Mouse (Mus musculus) E14TG2a.4 (cell line): ENCODE measurements around the gene Igfals.

Experiments
- H3K27me3 ChIP-seq: 2 replicates; pipeline ENCODE4 v1.6.1; 2014; ENCODE audit warnings: low read length, control low read depth; ENCODE audit not compliant: insufficient read depth
- H3K36me3 ChIP-seq: 2 replicates; pipeline ENCODE4 v1.6.1; 2014; ENCODE audit warnings: low read length, control low read depth; ENCODE audit not compliant: insufficient read depth
- H3K4me1 ChIP-seq: replicated peaks from 2 replicates; pipeline ENCODE4 v1.6.1; 2014; ENCODE audit warnings: low read depth, low read length, control low read depth
- H3K4me3 ChIP-seq: replicated peaks from 2 replicates; pipeline ENCODE4 v1.5.1; 2014; ENCODE audit warnings: mild to moderate bottlenecking, low read length
- H3K9me3 ChIP-seq: 2 replicates; pipeline ENCODE4 v1.6.1; 2014; ENCODE audit warnings: low read length, control low read depth
- CTCF ChIP-seq: conservative IDR thresholded peaks from 2 replicates; pipeline ENCODE4 v1.5.1; 2014; ENCODE audit warnings: low read length
- NANOG ChIP-seq: IDR thresholded peaks from 2 replicates; pipeline ENCODE4 v1.6.1; 2014; ENCODE audit warnings: borderline replicate concordance, low read length, mixed read lengths
- POU5F1 ChIP-seq: IDR thresholded peaks from 2 replicates; pipeline ENCODE4 v1.6.1; 2014; ENCODE audit warnings: low read length, borderline replicate concordance

Gene Igfals

DNA sequence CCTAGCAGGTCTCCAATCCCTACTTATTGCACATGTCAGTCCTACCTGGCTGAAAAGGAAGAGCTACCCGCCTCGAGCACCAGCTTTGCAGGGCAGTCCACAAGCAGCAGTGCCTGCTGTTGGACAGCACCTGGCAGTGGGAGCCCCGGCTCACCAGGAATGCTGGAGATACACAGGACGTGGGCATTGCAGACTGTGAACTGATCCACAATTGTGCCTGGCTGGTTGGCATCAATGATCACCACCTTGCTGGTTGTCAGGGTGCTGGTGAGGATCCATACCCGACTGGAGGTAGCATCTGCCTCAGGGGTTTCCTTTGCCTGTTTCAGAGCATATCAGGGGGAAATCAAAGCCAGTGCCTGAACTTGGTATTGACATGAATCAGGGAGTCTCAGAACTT, 36.3 kb downstream of the Igfals start:
- Histone ChIP-seq H3K36me3 (peaks cover 99% of the 10 kb centered on the region), H3K9me3 (no peaks in the 10 kb centered on the region), H3K27me3 (no peaks in the 10 kb centered on the region), H3K4me3 (no peak overlapping the region), H3K4me1 (peaks cover 39% of the 10 kb centered on the region)
- TF ChIP-seq NANOG (no peak), CTCF (no peak), POU5F1 (no peak)

DNA sequence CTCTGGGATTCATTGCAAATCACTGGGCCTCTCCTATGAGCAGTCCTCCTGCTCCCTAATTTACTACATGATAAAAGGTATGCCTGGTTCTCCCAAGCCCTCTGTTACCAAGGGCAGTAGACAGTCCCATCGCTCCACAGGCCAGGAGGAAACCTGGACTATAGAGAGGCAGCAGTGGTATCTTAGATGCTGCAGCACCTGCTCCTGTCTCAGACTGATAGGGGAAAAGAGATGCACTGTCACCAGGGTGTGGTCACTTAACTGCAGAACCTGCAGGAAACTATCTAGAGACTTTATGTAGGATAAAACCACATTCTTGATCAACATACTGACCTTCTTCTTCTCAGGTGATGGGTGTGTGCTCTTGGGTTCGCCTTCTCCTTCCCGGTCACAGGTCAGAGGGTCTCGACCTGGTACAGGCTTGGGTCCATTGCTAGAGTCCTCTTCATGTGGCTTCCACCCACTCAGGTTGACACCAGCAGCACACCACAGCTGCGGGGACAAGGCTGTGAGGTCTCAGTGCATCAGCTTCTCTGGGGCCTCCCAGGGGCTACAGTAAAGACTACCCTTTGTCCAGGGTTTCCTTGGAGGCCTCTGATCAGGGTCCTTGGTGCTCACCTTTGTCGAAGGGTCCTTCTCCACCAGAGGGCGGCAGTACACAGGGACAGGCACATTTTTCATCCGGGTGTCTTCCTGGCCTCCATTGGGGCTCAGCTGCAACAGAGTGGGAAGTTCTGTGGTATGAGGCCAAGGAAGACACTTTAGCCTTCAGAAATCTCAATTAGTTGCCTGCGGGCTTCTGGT, 37.1 kb downstream of the Igfals start:
- Histone ChIP-seq H3K4me1 (peaks cover 31% of the 10 kb centered on the region), H3K36me3 (peaks cover 99% of the 10 kb centered on the region), H3K27me3 (no peaks in the 10 kb centered on the region), H3K9me3 (no peaks in the 10 kb centered on the region), H3K4me3 (no peak overlapping the region)
- TF ChIP-seq CTCF (peak; percentile 73), POU5F1 (no peak)

DNA sequence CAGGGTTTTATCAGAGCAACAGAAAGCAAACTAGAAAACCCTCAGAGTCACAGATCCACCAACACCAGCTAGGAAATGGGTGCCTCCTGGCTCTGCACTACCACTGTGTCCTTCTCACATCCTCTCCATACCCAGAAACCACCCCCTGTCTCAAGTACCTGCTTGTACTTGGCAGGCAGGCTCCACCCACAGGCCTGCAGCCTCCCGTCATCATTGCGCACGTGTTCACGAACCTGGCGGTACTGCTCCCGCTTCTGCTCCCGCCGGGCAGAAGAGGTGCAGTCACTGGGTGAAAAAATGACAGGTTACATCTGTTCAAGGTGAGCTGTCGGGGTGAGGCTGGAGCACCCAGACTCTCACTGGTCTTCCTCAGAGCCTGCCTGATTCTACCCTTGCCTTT, 38.0 kb downstream of the Igfals start:
- peaks cover 22% of the 10 kb centered on the region for H3K4me1 ChIP-seq
- no peak overlapping the region for H3K4me3 ChIP-seq
- TF ChIP-seq POU5F1: no peak
- no peak for TF ChIP-seq NANOG
- no peak for TF ChIP-seq CTCF
- peaks cover 99% of the 10 kb centered on the region for H3K36me3 ChIP-seq
- no peaks in the 10 kb centered on the region for H3K27me3 ChIP-seq
- no peaks in the 10 kb centered on the region for H3K9me3 ChIP-seq

DNA sequence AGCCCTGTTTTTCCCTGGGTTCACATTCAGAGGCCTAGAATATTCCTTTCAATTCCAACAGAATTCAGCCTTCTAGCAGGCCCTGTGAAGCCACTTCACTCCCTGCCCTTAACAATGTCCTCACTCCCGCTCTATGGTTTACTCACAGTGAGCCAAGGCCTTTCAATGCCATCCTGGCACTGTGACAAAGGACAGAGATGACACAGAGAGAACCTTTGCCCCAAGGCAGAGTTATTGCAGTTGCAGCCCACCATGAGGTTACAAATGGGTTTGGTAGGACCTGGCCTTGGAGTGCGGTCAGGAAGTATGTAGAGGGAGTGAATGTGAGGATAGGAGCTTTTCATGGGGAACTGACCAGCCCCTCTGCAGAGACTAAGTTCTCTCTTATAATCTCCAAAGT, 41.8 kb downstream of the Igfals start:
- Histone ChIP-seq H3K36me3 (peaks cover 99% of the 10 kb centered on the region), H3K9me3 (no peaks in the 10 kb centered on the region), H3K4me1 (peaks cover 18% of the 10 kb centered on the region), H3K4me3 (no peak overlapping the region), H3K27me3 (no peaks in the 10 kb centered on the region)
- TF ChIP-seq CTCF: no peak
- no peak for TF ChIP-seq NANOG

DNA sequence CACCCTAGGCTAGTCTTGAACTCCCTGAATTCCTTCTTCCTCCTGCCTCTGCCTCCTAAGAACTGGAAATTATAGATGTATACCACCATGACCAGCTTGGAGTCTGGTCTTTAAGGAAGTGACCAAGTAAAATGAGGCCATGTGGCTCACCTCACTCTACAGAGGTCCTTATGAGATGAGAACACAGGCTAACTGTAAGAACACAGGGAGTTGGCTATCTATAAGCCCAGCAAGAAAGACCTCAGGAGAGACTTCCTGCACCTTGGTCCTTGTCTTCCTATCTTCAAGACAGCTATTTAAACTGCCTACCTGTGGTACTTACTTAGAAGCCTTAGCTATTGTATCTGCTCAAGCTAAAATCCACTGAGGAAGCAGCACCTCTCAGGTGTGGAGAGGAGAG, 48.2 kb downstream of the Igfals start:
- no peak for TF ChIP-seq NANOG
- no peak for TF ChIP-seq POU5F1

DNA sequence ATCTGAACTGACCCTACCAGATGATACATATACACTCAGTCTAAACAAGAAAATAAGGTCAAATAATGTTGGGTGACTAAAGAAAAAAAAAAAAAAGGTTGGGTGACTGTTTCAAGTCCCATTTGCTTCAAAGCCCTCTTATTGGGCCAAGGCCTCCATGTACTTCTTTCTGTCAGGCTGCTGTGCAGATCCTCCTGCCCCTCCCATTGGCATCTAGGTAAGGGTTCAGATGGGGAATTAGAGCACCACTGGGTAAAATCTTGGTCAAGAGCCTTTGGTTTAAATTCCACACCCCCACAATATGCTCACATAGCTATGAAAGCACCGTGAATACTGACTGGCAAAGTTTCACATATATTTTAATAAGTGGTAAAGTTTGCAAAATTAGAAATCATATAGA, 57.4 kb downstream of the Igfals start:
- no peaks in the 10 kb centered on the region for H3K4me1 ChIP-seq
- no peak for TF ChIP-seq CTCF
- no peak for TF ChIP-seq POU5F1
- TF ChIP-seq NANOG: no peak
- H3K36me3 ChIP-seq: peaks cover 91% of the 10 kb centered on the region
- no peak overlapping the region for H3K4me3 ChIP-seq
- no peaks in the 10 kb centered on the region for H3K9me3 ChIP-seq
- no peaks in the 10 kb centered on the region for H3K27me3 ChIP-seq

More for the DNA sequence above, 48.2 kb downstream of the Igfals start:
- H3K9me3 ChIP-seq: no peaks in the 10 kb centered on the region
- H3K27me3 ChIP-seq: no peaks in the 10 kb centered on the region
- peaks cover 7% of the 10 kb centered on the region; the same call in 1 of the 2 replicates for H3K4me1 ChIP-seq
- peaks cover 98% of the 10 kb centered on the region for H3K36me3 ChIP-seq
- H3K4me3 ChIP-seq: no peak overlapping the region

DNA sequence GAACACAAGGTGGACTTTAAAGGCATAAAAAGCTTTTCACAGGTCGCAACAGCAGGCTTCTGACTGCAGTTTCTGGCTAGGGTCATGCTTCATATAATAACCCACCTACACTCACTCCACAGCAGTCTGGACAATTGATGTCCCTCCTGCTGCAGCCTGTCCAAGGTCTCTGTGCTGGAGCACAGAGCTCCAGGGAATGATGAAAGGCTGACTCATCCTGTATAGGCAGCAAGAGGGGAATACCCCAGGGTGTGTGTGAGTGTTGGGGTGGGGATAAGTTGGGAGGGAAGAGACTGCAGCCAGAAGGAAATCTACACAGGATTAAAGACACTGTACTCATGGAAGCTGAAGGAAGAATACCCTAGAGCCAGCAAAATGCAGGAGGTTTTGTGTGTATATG, 63.7 kb downstream of the Igfals start:
- Histone ChIP-seq H3K4me1 (peaks cover 14% of the 10 kb centered on the region), H3K4me3 (no peak overlapping the region), H3K9me3 (no peaks in the 10 kb centered on the region), H3K36me3 (peaks cover 57% of the 10 kb centered on the region), H3K27me3 (no peaks in the 10 kb centered on the region)
- TF ChIP-seq CTCF: no peak
- no peak for TF ChIP-seq NANOG
- no peak for TF ChIP-seq POU5F1
